Mouse (Mus musculus): Measurements from ENCODE around the gene Igfbp6. TPM values are rescaled to one million over a fixed set of nuclear protein-coding genes. Genes with fewer than 3 reads are reported as not detected.

Igfbp6 gene
- under 1 TPM; 0.31 to 0.38 TPM for total RNA-seq (2023)

DNA sequence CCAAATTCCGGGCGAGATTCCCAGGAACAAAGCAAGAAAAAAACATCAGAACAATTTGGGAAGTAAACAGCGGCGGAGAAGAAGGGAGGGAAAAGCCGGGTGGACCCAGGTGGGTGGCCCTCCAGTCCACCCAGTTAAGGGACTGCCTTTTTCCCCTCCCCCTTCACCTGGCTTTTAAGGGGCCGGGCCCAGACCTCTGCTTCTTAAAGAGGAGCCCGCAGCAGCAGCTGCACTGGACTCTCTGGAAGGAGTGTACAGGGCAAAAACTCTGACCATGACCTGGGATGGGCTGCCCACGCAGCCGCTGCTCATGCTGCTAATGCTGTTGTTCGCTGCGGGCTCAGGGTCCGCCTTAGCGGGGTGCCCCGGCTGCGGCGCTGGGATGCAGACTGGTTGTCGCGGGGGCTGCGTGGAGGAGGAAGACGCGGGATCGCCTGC, at the start of gene Igfbp6:
Gene Igfbp6, plus strand, starts transcription at position 89 of the 438 bp plus-strand sequence.

DNA sequence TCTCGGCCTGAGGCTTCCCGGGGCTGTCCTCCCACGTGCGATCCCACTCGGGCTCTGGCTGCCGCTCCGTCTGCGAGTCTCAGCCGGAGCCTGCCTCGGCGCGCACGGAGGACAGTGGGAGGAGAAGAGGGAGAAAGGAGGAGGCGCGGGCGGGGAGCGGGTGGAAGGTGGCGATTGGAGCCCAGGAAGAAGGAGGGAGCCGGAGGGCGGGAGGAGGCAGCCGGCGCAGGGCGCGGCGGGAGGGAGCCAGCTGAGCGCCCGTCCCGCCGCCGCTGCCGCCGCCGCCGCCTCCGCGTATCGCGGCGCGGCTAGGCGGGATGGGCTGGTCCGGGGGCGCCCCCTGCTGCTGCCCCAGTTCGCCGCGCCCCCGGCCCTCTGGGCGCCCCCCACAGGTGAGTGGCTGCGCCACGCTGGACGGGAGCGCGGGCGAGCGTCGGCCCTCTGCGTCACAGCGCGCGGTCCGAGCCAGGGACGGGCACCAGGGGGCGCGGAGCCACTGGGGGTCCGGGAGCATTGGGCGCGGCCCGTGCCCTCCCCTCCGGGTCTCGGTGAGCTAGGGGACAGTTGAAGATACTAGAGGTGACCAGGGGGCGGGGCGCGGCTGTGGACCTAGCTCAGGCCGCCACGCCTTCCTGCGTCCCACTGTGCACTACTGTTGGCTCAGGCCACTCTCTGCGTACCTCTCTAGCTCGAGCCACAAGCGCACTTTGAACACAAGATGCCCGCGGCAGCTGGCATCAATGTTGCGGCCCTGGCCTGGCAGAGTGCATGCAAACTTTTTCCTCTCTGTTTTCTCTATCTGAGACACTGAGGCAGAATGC, 43.8 kb upstream of the Igfbp6 start, which contains the start of gene Tns2:
Gene Tns2, plus strand, starts transcription at position 253 of the 821 bp plus-strand sequence.

GRCm38 (mm10) chr15:102136129-102136758, 7.9 kb upstream of the Igfbp6 start, which contains the start of gene Spryd3:
Gene Spryd3 (minus strand): TSS chr15:102136234.

DNA sequence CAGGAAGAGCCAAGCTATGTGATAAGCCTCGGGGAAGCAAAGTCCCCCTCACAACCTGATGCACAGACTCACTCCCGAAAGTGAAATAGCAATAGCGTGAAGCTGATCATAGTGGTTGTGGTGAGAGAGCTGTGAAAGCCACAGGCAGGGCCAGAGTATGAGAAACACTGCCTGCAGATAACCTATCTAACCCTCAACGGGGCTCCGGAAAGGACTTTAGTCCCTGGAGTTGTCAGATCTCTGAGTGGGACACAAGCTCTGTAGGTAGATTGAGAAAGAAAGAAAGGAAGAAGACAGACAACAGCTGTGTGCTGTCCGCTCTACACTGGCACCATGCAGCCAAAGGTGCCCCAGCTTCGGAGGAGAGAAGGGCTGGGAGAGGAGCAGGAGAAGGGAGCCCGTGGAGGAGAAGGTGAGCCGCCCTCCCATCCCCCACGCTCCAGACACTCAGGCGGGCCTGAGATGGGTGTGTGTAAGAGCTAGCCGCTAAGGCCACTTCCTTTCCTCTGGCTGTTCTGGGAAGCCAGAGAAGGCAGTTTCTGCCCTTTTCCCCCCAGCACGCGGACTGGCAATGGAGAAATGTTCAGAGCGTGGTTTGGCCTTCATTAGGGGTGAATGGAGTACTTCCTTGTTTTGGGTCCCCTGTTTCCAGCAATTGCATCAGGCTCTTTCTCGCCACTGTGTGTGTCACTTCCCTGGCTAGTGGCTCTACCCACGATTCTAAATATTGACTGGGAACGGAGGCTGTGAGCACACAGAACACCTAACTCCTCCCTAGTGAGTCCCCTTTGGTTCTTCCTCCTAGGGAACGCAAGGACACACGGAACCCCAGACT, 6.4 kb downstream of the Igfbp6 start, which contains the start of gene Soat2:
Gene Soat2, plus strand, starts transcription at position 226 of the 835 bp plus-strand sequence.

Other genes with a start within 250 kb of the Igfbp6 start
- gene Krt4, start 219.6 kb upstream of the Igfbp6 start, total RNA-seq (2023) = not detected
- gene Krt79, start 204.0 kb upstream of the Igfbp6 start, total RNA-seq (2023) = not detected
- not detected for gene Krt78, start 190.1 kb upstream of the Igfbp6 start, total RNA-seq (2023)
- not detected for gene Krt8, start 139.9 kb upstream of the Igfbp6 start, total RNA-seq (2023)
- under 1 TPM; 0.46 to 0.94 TPM for gene Krt18, start 116.2 kb upstream of the Igfbp6 start, total RNA-seq (2023)
- 100 to 1,000 TPM; 134 to 139 TPM for gene Eif4b, start 70.6 kb upstream of the Igfbp6 start, total RNA-seq (2023)
- under 1 TPM; 0.53 to 0.64 TPM for gene Tns2, start 43.9 kb upstream of the Igfbp6 start, total RNA-seq (2023)
- 10 to 100 TPM; 23.0 to 23.2 TPM for gene Spryd3, start 8.1 kb upstream of the Igfbp6 start, total RNA-seq (2023)
- 1 to 10 TPM; 1.6 to 1.8 TPM for gene Soat2, start 6.2 kb downstream of the Igfbp6 start, total RNA-seq (2023)
- gene Zfp740, start 58.9 kb downstream of the Igfbp6 start, total RNA-seq (2023) = 10 to 100 TPM; 74.2 to 76.8 TPM
- gene Csad, start 60.4 kb downstream of the Igfbp6 start, total RNA-seq (2023) = 10 to 100 TPM; 16.8 to 20.8 TPM
- gene Itgb7, start 87.6 kb downstream of the Igfbp6 start, total RNA-seq (2023) = 100 to 1,000 TPM; 220 to 236 TPM
- 10 to 100 TPM; 41.1 to 42.1 TPM for gene Rarg, start 113.2 kb downstream of the Igfbp6 start, total RNA-seq (2023)
- gene Gm9918, start 126.2 kb downstream of the Igfbp6 start, total RNA-seq (2023) = not detected
- 10 to 100 TPM; 34.6 to 35.3 TPM for gene Mfsd5, start 135.1 kb downstream of the Igfbp6 start, total RNA-seq (2023)
- gene Espl1, start 151.9 kb downstream of the Igfbp6 start, total RNA-seq (2023) = 10 to 100 TPM; 46.9 to 47.3 TPM
- gene Pfdn5, start 181.8 kb downstream of the Igfbp6 start, total RNA-seq (2023) = 100 to 1,000 TPM; 250 to 257 TPM
- gene Myg1, start 187.3 kb downstream of the Igfbp6 start, total RNA-seq (2023) = 10 to 100 TPM; 33.5 to 38.1 TPM
- 10 to 100 TPM; 34.6 to 43.0 TPM for gene Aaas, start 206.4 kb downstream of the Igfbp6 start, total RNA-seq (2023)
- under 1 TPM; 0.68 to 0.84 TPM for gene Sp7, start 222.8 kb downstream of the Igfbp6 start, total RNA-seq (2023)

Data from neutrophil, adult 83 days (primary cell).